Mouse (Mus musculus): ENCODE data around the gene Adh7.
A peak's percentile ranks its signal among the peaks of the same experiment; 100 is the strongest.

GRCm38 (mm10) chr3:138197973-138198721 lies 19.4 kb upstream of the Adh7 start:
- peak; percentile 93 for TF ChIP-seq CTCF (conservative IDR thresholded peaks at IDR 0.05; ENCODE audit: insufficient read depth, insufficient read length, low read depth, low read length)
- no peak for TF ChIP-seq POLR2A (IDR thresholded peaks at IDR 0.05; ENCODE audit: low read depth, low read length)

Measured in kidney, adult 2 months (tissue).